Mouse (Mus musculus) lung, postnatal 25 days (tissue): ENCODE measurements around the gene Klhl2.

ENCODE experiments used
- DNase-seq: peaks from one replicate; pipeline ENCODE4 v3.0.0; 2022; ENCODE audit warnings: low spot score

Klhl2 gene

DNA sequence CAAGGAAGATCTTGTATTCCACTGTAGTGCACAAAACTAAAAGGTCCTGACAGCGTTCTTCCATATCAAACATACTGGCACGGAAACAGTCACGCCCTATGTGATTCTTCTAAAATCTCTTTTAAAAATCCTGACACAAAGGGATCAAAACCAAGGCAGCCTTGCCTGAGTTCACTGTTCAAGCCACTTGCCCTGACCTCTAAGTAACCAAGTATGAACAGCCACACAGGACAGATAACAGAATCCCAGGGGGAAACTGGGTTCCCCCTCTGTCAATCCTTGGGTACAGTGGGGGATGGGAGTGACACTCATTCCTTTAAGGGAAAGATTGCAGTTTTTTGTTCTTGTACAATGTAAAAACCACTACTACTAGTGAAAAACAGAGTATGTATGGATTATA is 19.9 kb downstream of the Klhl2 start:
- DNase-seq, result no peak

DNA sequence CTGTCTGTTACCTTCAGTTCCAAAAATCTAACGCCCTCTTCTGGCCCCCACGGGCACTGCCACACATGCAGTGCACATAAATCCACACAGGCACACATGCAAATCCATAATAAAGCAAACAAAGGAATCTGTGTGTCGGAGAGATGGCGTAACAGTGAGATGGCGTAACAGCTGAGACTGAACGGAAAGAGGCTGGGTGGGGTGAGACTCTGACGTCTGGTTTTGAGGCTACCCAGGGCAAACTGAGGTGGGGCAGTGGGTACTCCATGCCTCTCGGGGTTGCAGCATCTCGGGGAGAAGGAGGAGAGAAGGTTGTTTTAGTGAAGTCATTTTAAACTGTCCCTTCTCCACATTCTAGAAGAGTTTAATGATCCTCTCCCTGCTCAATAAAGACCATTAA is 20.4 kb downstream of the Klhl2 start:
- peak; percentile 38 for DNase-seq

DNA sequence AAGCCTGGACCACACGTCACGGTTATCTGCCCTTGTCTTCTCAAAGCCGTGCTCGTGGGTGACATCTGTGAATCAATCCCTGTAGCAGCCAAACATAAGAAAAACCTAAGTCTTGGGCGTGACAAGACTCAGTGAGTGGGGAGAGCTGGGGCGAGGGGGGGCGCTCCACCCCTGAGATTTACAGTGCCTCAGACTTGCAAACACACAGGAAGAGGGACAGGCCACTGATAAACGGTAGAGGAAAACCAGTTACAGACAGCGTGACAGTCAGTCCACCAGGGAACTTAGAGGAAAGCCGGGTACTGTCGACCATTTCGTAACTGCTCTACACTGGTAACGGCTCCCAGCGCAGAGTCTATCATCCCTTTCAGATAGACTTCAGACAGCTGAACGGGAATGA is 21.4 kb downstream of the Klhl2 start:
- DNase-seq, result no peak

GRCm38 (mm10) chr8:64827356-64827755 is 22.5 kb downstream of the Klhl2 start:
- no peak for DNase-seq

DNA sequence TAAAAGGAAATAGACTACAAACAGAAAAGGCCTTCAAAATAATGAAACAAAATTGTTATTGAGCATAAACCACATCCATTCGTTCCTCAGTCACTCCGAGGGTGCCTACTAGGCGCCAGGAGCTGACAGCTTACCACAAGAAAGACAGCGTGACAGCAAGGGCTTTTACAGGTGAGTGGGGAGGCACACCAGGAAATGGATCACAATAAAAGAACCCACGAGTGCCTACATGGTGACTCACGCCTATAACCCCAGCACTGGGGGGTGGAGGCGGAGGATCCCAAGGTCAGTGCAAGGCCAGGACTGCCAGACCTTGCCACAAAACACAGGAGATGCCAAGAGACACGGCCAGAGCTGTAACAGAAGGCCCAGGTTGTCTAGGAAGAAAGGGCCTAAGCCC is 23.4 kb downstream of the Klhl2 start:
- no peak for DNase-seq

DNA sequence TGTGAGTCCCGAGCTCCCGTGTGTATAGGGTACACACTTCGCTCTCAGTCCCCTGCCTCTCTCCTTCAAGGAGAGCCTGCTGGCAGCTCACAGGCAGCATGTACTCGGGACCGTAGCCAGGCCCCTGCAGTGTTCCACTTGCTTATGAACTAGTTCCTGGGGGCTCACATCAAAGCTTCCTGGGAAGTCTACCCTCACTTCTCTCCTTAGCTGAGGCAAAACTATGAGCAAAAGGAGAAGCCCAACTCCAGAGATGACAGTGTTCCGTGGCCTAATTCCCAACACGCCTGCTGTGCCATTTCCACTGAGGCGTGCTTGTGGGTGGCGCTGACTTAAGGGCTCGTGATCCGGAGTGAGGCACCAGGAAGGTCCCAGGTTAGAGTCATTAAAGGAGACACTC is 25.9 kb downstream of the Klhl2 start:
- DNase-seq, result no peak

DNA sequence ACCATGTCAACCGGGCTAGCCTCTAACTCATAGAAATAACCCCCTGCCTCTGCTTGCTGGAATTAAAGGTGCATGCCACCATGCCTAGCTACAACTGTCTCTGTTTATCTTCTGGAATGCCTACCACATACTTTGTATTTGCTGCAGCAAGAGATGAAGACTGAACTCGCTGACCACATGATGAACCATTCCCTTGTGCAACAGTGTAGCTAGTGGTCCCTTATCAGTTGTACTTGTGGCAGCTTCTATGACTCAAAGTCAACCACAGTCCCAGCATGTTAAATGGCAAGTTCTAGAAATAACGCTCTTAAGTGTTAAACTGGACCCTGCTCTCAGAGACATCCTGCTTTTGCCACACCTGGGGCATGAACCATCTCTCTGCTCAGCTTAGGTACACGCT is 28.9 kb downstream of the Klhl2 start:
- no peak for DNase-seq

- DNase-seq, result no peak
These were observed 38.0 kb downstream of the Klhl2 start for GRCm38 (mm10) chr8:64811790-64812189.

DNA sequence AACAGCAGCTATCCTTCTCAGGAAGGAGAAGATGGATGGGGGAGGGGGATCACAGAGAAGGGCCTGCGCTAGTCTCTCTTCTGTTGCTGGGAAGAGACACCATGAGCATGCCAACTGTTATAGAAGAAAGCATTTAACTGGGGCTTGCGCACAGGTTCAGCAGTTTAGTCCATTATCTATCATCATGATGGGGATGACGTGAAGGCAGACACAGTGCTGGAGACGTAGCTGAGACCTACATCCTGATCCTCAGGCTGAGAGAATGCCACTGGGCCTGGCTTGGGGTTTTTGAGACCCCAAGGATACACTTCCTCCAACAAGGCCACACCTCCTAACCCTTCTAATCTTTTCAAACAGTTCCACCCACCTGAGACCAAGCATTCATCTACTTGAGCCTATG is 38.7 kb downstream of the Klhl2 start:
- DNase-seq, result no peak

DNA sequence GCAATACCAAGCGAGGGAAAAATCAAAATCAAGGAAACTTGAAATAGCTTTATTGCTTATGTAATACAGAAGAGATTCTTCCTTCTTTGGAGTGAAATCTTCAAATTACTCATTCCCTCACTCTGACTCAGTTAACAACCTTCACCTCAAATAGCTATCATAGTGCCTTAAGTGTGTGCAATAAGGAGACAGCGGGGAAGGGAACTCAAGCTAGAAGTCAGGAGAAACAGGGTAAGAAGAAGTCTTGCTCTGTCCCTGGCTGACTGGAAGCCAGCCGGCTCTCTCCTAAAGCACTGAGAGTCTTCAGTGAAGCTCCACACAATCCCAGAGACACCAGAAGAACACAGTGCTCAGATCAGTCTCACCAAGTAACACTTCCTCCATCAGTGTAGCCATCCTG is 43.3 kb downstream of the Klhl2 start:
- no peak for DNase-seq

DNA sequence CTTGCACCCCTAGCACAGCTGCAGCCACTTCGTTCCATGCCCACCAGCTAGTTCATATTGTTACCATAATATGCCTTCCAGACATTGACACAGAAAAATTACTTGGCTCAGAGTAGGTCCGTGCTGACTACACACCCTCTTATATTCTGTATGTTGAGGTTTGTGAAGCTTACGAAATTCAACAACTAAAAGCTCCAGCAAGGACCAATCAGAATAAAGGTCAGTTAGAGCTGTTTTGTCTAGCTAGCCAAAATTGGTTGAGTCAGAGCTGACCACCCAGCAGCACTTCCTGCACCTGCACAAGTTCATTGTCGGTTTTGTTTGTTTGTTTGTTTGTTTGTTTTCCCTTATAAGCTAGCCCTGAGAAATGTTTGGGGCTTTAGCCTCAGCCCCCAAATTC is 44.8 kb downstream of the Klhl2 start:
- DNase-seq, result no peak

DNA sequence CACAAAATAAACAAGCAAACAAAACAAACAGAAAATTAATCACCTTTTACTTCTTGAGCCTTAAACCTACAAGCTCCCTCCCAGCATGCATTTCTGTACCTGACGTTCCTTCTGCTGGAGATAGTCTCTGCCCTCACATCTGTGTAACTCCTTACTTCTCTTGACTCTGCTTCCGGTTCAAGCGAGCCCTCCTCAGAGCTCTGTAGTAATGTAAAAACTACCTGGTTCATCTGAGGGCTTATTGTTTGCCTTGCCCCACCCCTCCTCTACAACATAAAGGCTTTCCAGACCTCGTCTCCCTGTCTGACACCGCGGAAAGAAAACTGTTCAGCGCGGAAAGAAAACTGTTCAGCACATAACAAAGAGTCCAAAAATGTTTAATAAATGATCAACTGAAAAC is 50.5 kb downstream of the Klhl2 start:
- no peak for DNase-seq

DNA sequence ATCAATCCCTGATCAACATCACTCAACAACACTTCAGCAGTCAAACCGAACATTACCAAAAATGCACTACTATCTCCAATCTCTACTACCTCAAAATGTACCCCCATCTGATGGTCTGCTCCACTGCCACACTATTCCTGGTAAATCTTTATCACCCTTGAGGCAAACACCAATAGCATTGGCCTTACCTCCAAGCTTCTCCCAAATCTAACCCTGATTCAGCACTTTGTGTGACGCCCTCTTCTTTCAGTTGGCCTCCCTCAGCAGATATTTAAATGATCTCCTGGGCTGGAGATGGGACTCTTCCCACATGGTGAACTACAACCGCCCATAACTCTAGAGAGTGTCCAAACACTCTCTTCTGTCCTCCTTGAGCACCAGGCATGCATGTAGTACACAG is 51.3 kb downstream of the Klhl2 start:
- no peak for DNase-seq

DNA sequence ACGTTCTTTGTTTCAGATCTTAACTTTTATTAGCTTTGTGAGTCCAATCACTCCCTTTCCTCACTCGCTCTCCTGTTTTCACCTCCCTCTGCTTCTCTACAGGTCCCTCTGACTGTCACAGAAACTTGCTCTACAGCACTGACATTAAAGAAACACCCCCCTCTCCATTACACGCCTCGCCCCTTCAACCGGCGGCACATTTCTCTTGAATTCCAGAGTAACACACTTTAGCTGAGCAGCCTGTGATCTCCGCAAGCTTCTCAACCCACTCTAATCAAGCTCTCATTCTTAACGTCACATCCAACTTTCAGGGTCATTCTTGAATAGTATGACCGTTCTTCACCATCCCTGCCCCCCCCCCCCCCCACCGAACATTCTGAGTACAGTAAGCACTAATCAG is 52.1 kb downstream of the Klhl2 start:
- no peak for DNase-seq

GRCm38 (mm10) chr8:64791250-64791881 is 58.5 kb downstream of the Klhl2 start:
- no peak for DNase-seq

DNA sequence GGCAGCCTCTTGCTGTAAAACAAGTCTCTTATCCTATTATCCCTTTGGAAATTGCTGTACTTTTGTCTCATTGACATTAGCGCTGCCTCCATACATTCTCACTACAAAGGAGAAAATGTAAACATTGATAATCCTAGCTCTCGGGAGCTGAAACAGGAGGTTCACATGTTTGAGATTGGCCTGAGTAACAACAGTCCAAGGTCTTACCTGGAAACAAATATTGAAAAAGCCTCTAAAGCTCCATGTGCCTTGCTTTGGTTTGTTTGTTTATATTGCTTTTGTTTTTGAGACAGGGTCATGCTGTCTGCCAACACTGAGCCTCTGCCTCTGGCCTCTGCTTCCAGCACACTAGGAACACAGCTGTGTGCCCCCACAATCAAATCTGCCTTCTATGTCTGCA is 59.4 kb downstream of the Klhl2 start:
- DNase-seq, result no peak

DNA sequence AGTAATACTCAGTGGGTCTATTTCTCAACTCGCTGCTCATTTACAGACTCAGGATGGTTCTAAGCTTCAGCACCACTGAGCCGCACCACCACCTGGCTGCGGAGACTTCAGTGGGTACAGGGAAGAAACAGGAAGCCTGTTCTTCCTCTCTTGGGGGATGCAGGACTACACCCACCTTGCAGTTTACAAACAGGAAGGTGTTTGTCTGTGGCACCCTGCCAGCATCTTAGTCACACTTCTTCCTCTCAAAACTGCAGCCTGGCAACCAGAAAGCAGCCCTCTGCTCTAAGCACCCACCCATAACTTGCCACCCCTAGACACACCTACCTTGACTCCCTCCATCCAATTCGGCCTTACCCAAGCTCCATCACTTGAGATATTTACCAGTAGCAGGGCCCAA is 61.1 kb downstream of the Klhl2 start:
- peak; percentile 82 for DNase-seq

DNA sequence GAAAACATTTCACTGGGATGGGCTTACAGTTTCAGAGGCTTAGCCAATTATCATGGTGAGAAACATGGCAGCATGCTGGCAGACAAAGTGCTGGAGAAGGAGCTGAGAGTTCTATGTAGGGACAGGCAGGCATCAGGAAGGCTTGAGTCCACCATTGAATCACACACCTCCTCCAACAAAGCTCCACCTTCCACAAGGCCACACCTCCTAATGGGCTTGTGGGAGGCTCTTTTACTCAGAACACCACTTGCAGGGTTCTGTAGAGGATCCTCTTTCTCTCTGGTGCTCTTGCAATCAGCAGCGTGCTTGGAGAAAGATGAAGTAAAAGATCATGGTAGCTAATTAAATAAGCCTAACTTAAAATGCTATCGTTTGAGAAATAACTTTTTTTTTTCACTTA is 63.0 kb downstream of the Klhl2 start:
- DNase-seq, result no peak

DNA sequence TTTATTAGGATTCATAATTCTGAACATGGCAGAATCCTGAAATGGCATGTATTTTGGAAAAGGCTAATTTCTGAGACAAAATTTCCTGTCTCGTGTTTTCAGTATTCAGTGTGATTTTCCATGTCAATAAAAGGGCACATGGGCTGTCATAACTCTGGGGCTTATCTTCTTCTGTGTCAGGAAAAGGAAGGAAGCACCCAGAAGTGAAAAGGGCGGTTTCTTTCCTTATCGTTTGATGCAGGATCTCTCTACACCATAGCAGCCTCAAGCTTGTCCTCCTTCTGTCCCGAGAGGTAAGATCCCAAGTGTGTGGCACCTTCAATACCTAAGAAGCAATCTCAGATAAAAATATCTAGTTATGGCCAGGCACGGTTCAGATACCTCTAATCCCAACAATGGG is 65.6 kb downstream of the Klhl2 start:
- no peak for DNase-seq

GRCm38 (mm10) chr8:64781947-64782346 is 67.9 kb downstream of the Klhl2 start:
- DNase-seq, result no peak

DNA sequence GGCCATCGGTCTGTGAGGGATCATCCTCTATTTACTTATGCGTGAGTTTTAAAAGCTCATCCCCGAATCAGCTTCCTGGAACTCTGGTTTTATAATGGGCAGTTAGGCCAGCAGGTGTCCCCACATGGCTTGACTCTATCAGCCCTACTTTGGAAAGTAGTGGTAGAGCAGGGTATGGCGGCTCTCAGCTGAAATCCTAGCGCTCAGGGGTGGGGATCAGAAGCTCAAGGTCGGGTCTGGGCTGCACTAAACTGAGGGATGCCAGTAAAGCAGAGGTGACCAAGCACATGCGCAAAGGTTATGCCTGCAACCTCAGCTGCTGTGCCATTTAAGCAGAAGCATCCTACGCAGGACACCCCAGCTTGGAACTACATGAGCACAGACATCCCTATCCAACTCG is 71.9 kb downstream of the Klhl2 start:
- no peak for DNase-seq

GRCm38 (mm10) chr8:64774136-64774535 is 75.7 kb downstream of the Klhl2 start:
- DNase-seq, result no peak

- no peak for DNase-seq
These were observed 79.0 kb downstream of the Klhl2 start for GRCm38 (mm10) chr8:64770814-64771213.

GRCm38 (mm10) chr8:64769586-64769985 is 80.2 kb downstream of the Klhl2 start:
- DNase-seq, result no peak

GRCm38 (mm10) chr8:64768645-64769044 is 81.2 kb downstream of the Klhl2 start:
- no peak for DNase-seq
